22 mouse cellular contexts compared by ENCODE assay signal in genomic region chr8:119853521-119853920, GRCm38 (mm10). TPM values are rescaled to one million over a fixed set of nuclear protein-coding genes. Genes with fewer than 3 reads are reported as not detected.
A peak's percentile ranks its signal among the peaks of the same experiment; 100 is the strongest.
DNase-seq lines count a peak whose midpoint lies in the region; ATAC-seq and TF ChIP-seq lines count a peak whose summit lies in the region.
"Had no signal": no experiment of that assay in that cellular context is flagged by ENCODE, and none has a peak within 500 bp of the region (broad histone marks: within the 10 kb centered on the region; RNA-seq: fewer than 3 reads in every experiment).

No protein-coding gene starts in this region.

- no peaks in the 10 kb centered on the region for H3K36me3 ChIP-seq in midbrain, embryonic 10.5 days
- H3K36me3 ChIP-seq in midbrain, embryonic 11.5 days (ENCODE audit: control insufficient read depth, insufficient read depth, low read length), result no peaks in the 10 kb centered on the region
- H3K36me3 ChIP-seq in E14TG2a.4 (ENCODE audit: insufficient read depth, low read length), result no peaks in the 10 kb centered on the region
- H3K36me3 ChIP-seq in myocyte (ENCODE audit: control insufficient read depth, insufficient read depth), result no peaks in the 10 kb centered on the region
- H3K36me3 ChIP-seq: embryonic facial prominence, embryonic 13.5 days; G1E; intestine, embryonic 15.5 days had no signal

- WGBS in midbrain, embryonic 10.5 days, result 54% methylated on average over 8 of the region's 8 CpGs
- 45% methylated on average over 8 of the region's 8 CpGs for WGBS in midbrain, embryonic 11.5 days

- no peak for DNase-seq in midbrain, embryonic 10.5 days (ENCODE audit: low spot score)
- DNase-seq in midbrain, embryonic 11.5 days (ENCODE audit: low spot score, missing footprints), result no peak
- DNase-seq in R1 (ENCODE audit: low read depth, low spot score), result peak; percentile 69
- no peak for DNase-seq in adrenal gland, adult 8-10 months
- DNase-seq in ovary, postnatal 10 days (ENCODE audit: low spot score), result no peak
- no peak for DNase-seq in heart, adult 18-20 months
- DNase-seq: adrenal gland, postnatal 10 days; B cell, adult 2 months; cerebellum, adult 11 months; cerebellum, adult 9-10 months; heart, postnatal 10 days; heart, postnatal 4 days; kidney, adult 18-20 months had no signal

- H3K4me2 ChIP-seq in midbrain, embryonic 11.5 days, result no peak overlapping the region
- H3K4me2 ChIP-seq in myocyte (ENCODE audit: low read depth), result no peak overlapping the region
- H3K4me2 ChIP-seq: embryonic facial prominence, embryonic 13.5 days; forebrain, embryonic 13.5 days; hindbrain, embryonic 14.5 days; intestine, embryonic 15.5 days had no signal

- no peak overlapping the region for H3ac ChIP-seq in myocyte (ENCODE audit: control insufficient read depth, insufficient read length)

- H3K9ac ChIP-seq in midbrain, embryonic 11.5 days (ENCODE audit: low read length), result no peak overlapping the region
- H3K9ac ChIP-seq: embryonic facial prominence, embryonic 13.5 days; forebrain, embryonic 13.5 days; hindbrain, embryonic 14.5 days; intestine, embryonic 15.5 days had no signal

- TF ChIP-seq CTCF in E14TG2a.4 (conservative IDR thresholded peaks at IDR 0.05; ENCODE audit: low read length), result no peak

- no peaks in the 10 kb centered on the region for H3K79me2 ChIP-seq in myocyte (ENCODE audit: control insufficient read depth, insufficient read depth)

- peaks cover 7% of the 10 kb centered on the region; the same call in 1 of the 2 replicates for H3K9me3 ChIP-seq in midbrain, embryonic 10.5 days (replicated peaks)
- peaks cover 3% of the 10 kb centered on the region; the same call in 1 of the 2 replicates for H3K9me3 ChIP-seq in midbrain, embryonic 11.5 days (ENCODE audit: control insufficient read depth, low read length)
- H3K9me3 ChIP-seq in E14TG2a.4 (ENCODE audit: low read length), result peaks cover 12% of the 10 kb centered on the region
- H3K9me3 ChIP-seq: forebrain, embryonic 13.5 days had no signal

- peaks cover 26% of the 10 kb centered on the region for H3K4me1 ChIP-seq in midbrain, embryonic 10.5 days
- H3K4me1 ChIP-seq in midbrain, embryonic 11.5 days (ENCODE audit: control insufficient read depth, insufficient read depth, low read length), result no peaks in the 10 kb centered on the region
- H3K4me1 ChIP-seq in E14TG2a.4 (replicated peaks; ENCODE audit: low read depth, low read length), result peaks cover 20% of the 10 kb centered on the region
- H3K4me1 ChIP-seq: embryonic facial prominence, embryonic 13.5 days; forebrain, embryonic 13.5 days; intestine, embryonic 15.5 days had no signal

- H3K27me3 ChIP-seq in midbrain, embryonic 10.5 days (ENCODE audit: low read depth, poor library complexity, severe bottlenecking), result peaks cover 4% of the 10 kb centered on the region; the same call in 1 of the 2 replicates
- no peaks in the 10 kb centered on the region for H3K27me3 ChIP-seq in midbrain, embryonic 11.5 days (ENCODE audit: control insufficient read depth, insufficient read depth, low read length)
- peaks cover 24% of the 10 kb centered on the region for H3K27me3 ChIP-seq in E14TG2a.4 (ENCODE audit: insufficient read depth, low read length)
- peaks cover 3% of the 10 kb centered on the region for H3K27me3 ChIP-seq in myocyte (ENCODE audit: control insufficient read depth, insufficient read depth, insufficient read length)
- H3K27me3 ChIP-seq: embryonic facial prominence, embryonic 13.5 days; forebrain, embryonic 13.5 days; intestine, embryonic 15.5 days had no signal

- TF ChIP-seq POLR2A in myocyte (IDR thresholded peaks at IDR 0.05; ENCODE audit: insufficient read length, low read depth), result no peak

- ATAC-seq in midbrain, embryonic 11.5 days (ENCODE audit: low FRiP score), result no peak
- ATAC-seq: forebrain, embryonic 13.5 days; intestine, embryonic 15.5 days; Patski had no signal

- no peak overlapping the region for H3K4me3 ChIP-seq in midbrain, embryonic 10.5 days
- H3K4me3 ChIP-seq in midbrain, embryonic 11.5 days (ENCODE audit: low read depth, low read length), result no peak overlapping the region
- peak overlapping the region; percentile 23; the same call in 1 of the 2 replicates for H3K4me3 ChIP-seq in E14TG2a.4 (replicated peaks; ENCODE audit: low read length)
- H3K4me3 ChIP-seq in myocyte, result no peak overlapping the region
- H3K4me3 ChIP-seq: embryonic facial prominence, embryonic 13.5 days; forebrain, embryonic 13.5 days; intestine, embryonic 15.5 days had no signal

- H3K27ac ChIP-seq in midbrain, embryonic 10.5 days (replicated peaks), result peak overlapping the region; percentile 69; the same call in 1 of the 2 replicates
- no peak overlapping the region for H3K27ac ChIP-seq in midbrain, embryonic 11.5 days (ENCODE audit: low read depth, low read length)
- H3K27ac ChIP-seq: embryonic facial prominence, embryonic 13.5 days; forebrain, embryonic 13.5 days; hindbrain, embryonic 14.5 days; intestine, embryonic 15.5 days had no signal

TF ChIP-seq in myocyte, 11 proteins besides CTCF, POLR2A, EP300 and RAD21:
- TF ChIP-seq POLR2AphosphoS2 (IDR thresholded peaks at IDR 0.05; ENCODE audit: insufficient read length, low read depth) (no peak), USF1 (IDR thresholded peaks at IDR 0.05; ENCODE audit: low read depth) (peak; percentile 59)
TF ChIP-seq in myocyte: peak in this region for 1.

RNA-seq across cellular contexts. Expression of gene Klhl36, which starts 8.5 kb away (rescaled TPM):
- 12.8 and 13.0 TPM in 2 replicates for polyA plus RNA-seq in midbrain, embryonic 10.5 days (2016; fragmentation: Nextera tagmentation; extraction: Ambion mirVana)
- polyA plus RNA-seq in midbrain, embryonic 11.5 days (2014; fragmentation: Nextera tagmentation; extraction: Ambion mirVana), result 8.2 and 10.2 TPM in 2 replicates
- polyA plus RNA-seq in myocyte (2012; fragmentation: generic; extraction: Trizol), result 4.0 TPM
- total RNA-seq in adrenal gland, adult 8-10 months (2022), result 10 to 100 TPM in 3 of 4 experiments, 1 to 10 TPM in 1; 8.4 to 13.8 (median 11.8) TPM
- total RNA-seq in heart, adult 18-20 months (2021), result 1 to 10 TPM; 2.3 to 3.0 TPM

RNA-seq across cellular contexts. Expression of gene Cotl1, which starts 13.2 kb away (rescaled TPM):
- polyA plus RNA-seq in midbrain, embryonic 10.5 days (2016; fragmentation: Nextera tagmentation; extraction: Ambion mirVana), result 150 and 197 TPM in 2 replicates
- polyA plus RNA-seq in midbrain, embryonic 11.5 days (2014; fragmentation: Nextera tagmentation; extraction: Ambion mirVana), result 411 and 445 TPM in 2 replicates
- 144 TPM for polyA plus RNA-seq in myocyte (2012; fragmentation: generic; extraction: Trizol)
- 10 to 100 TPM; 38.1 to 64.0 (median 54.4) TPM for total RNA-seq in adrenal gland, adult 8-10 months (2022)
- total RNA-seq in heart, adult 18-20 months (2021), result 10 to 100 TPM; 16.7 to 22.9 TPM

RNA-seq across cellular contexts. Expression of gene Usp10, which starts 56.6 kb away (rescaled TPM):
- 220 and 227 TPM in 2 replicates for polyA plus RNA-seq in midbrain, embryonic 10.5 days (2016; fragmentation: Nextera tagmentation; extraction: Ambion mirVana)
- polyA plus RNA-seq in midbrain, embryonic 11.5 days (2014; fragmentation: Nextera tagmentation; extraction: Ambion mirVana), result 150 and 152 TPM in 2 replicates
- 59.3 TPM for polyA plus RNA-seq in myocyte (2012; fragmentation: generic; extraction: Trizol)
- total RNA-seq in adrenal gland, adult 8-10 months (2022), result 100 to 1,000 TPM in 3 of 4 experiments, 10 to 100 TPM in 1; 88.6 to 130 (median 113) TPM
- total RNA-seq in heart, adult 18-20 months (2021), result 10 to 100 TPM; 45.6 to 51.4 TPM

RNA-seq across cellular contexts. Expression of gene Gm20388, which starts 57.1 kb away (rescaled TPM):
- 7.1 and 7.3 TPM in 2 replicates for polyA plus RNA-seq in midbrain, embryonic 10.5 days (2016; fragmentation: Nextera tagmentation; extraction: Ambion mirVana)
- polyA plus RNA-seq in midbrain, embryonic 11.5 days (2014; fragmentation: Nextera tagmentation; extraction: Ambion mirVana), result 3.0 TPM in 1 of 2 replicates, not detected in the other
- 15.3 TPM for polyA plus RNA-seq in myocyte (2012; fragmentation: generic; extraction: Trizol)
- 10 to 100 TPM in 1 of 4 experiments, 1 to 10 TPM in 3; 1.7 to 16.9 (median 5.8) TPM for total RNA-seq in adrenal gland, adult 8-10 months (2022)
- total RNA-seq in heart, adult 18-20 months (2021), result 1 to 10 TPM in 1 of 2 experiments, not detected in 1; 4.0 TPM
- polyA plus RNA-seq: embryonic facial prominence, embryonic 13.5 days; heart, embryonic 14.5 days; hindbrain, embryonic 14.5 days; intestine, embryonic 15.5 days had no signal
